Mouse (Mus musculus) heart, embryonic 15.5 days (tissue): ENCODE data around the gene Gm21983. TPM values are rescaled to one million over a fixed set of nuclear protein-coding genes. Genes with fewer than 3 reads are reported as not detected.
A peak's percentile ranks its signal among the peaks of the same experiment; 100 is the strongest.

Source experiments
- ATAC-seq: fragments of 200-750 bp; cut with Nextera tagmentation; replicated peaks from 2 replicates; pipeline ENCODE4 v1.8.0; 2017; ENCODE audit warnings: low read depth, moderate TSS enrichment; ENCODE audit not compliant: insufficient number of reproducible peaks, insufficient read depth, low FRiP score
- H3K27ac ChIP-seq: fragments of 300-500 bp; sonication (generic); 2 replicates; pipeline ENCODE4 v1.5.1; 2015; ENCODE audit warnings: mild to moderate bottlenecking, inconsistent platforms
- H3K27me3 ChIP-seq: fragments of 300-500 bp; sonication (generic); 2 replicates; pipeline ENCODE4 v1.6.1; 2015; ENCODE audit warnings: inconsistent platforms
- H3K36me3 ChIP-seq: fragments of 300-500 bp; sonication (generic); 2 replicates; pipeline ENCODE4 v1.6.1; 2015; ENCODE audit warnings: mild to moderate bottlenecking, inconsistent platforms
- H3K4me1 ChIP-seq: fragments of 300-500 bp; sonication (generic); replicated peaks from 2 replicates; pipeline ENCODE4 v1.6.1; 2015; ENCODE audit warnings: inconsistent platforms
- H3K4me2 ChIP-seq: fragments of 300-500 bp; sonication (generic); 2 replicates; pipeline ENCODE4 v1.6.1; 2015; ENCODE audit warnings: inconsistent platforms, mild to moderate bottlenecking, moderate library complexity
- H3K4me3 ChIP-seq: fragments of 300-500 bp; sonication (generic); 2 replicates; pipeline ENCODE4 v1.5.1; 2015; ENCODE audit warnings: mild to moderate bottlenecking, inconsistent platforms
- H3K9ac ChIP-seq: fragments of 300-500 bp; sonication (generic); 2 replicates; pipeline ENCODE4 v1.6.1; 2015; ENCODE audit warnings: mild to moderate bottlenecking, inconsistent platforms
- H3K9me3 ChIP-seq: fragments of 300-500 bp; sonication (generic); replicated peaks from 2 replicates; pipeline ENCODE4 v1.6.1; 2016; ENCODE audit warnings: inconsistent platforms
- WGBS: fragments of 180-500 bp; shearing (Covaris S2); methylation state at CpG from one replicate; pipeline ENCODE4 v1.1.7; 2015; ENCODE audit warnings: mixed read lengths; 5-methylcytosine and 5-hydroxymethylcytosine counted together
- polyA plus RNA-seq: library from polyadenylated mRNA; unstranded; fragments of >200 nt; fragmentation: Nextera tagmentation; extraction: Ambion mirVana; gene quantifications from 2 replicates; pipeline ENCODE4 v1.2.1, GENCODE M21; 2015

The Gm21983 gene
- polyA plus RNA-seq, 1 experiment from 2014 or later, result not detected

GRCm38 (mm10) chr7:27166614-27167474, 14.0 kb downstream of the Gm21983 start, which contains the start of gene Egln2:
Gene Egln2, minus strand, starts transcription at chr7:27166802.
- peak within 1 kb of the TSS; percentile 74 for H3K9ac ChIP-seq
- H3K4me2 ChIP-seq, result peak within 1 kb of the TSS; percentile 82
- H3K4me3 ChIP-seq, result peak within 1 kb of the TSS; percentile 66
- H3K27me3 ChIP-seq, result no peaks in the 10 kb centered on the region
- peaks cover 22% of the 10 kb centered on the region for H3K36me3 ChIP-seq
- H3K27ac ChIP-seq, result peak within 1 kb of the TSS; percentile 98
- peak; percentile 86 for ATAC-seq
- H3K9me3 ChIP-seq, result no peaks in the 10 kb centered on the region
- H3K4me1 ChIP-seq, result peaks cover 47% of the 10 kb centered on the region
- WGBS, result 1% methylated on average over 61 of the region's 61 CpGs

- Histone ChIP-seq H3K4me2 (peak overlapping the region; percentile 82), H3K27me3 (no peaks in the 10 kb centered on the region), H3K9me3 (no peaks in the 10 kb centered on the region), H3K27ac (peak overlapping the region; percentile 98), H3K4me1 (peaks cover 54% of the 10 kb centered on the region), H3K9ac (peak overlapping the region; percentile 74), H3K4me3 (peak overlapping the region; percentile 66), H3K36me3 (peaks cover 18% of the 10 kb centered on the region)
- under 1% methylated on average over 41 of the region's 43 CpGs for WGBS
- ATAC-seq, result peak; percentile 84
Measured at GRCm38 (mm10) chr7:27166229-27166613, 14.7 kb downstream of the Gm21983 start.

- Histone ChIP-seq H3K4me1 (peaks cover 59% of the 10 kb centered on the region), H3K9me3 (no peaks in the 10 kb centered on the region), H3K9ac (peak overlapping the region; percentile 74), H3K36me3 (peaks cover 12% of the 10 kb centered on the region), H3K27me3 (no peaks in the 10 kb centered on the region), H3K4me2 (peak overlapping the region; percentile 82), H3K27ac (peak overlapping the region; percentile 98), H3K4me3 (peak overlapping the region; percentile 66)
- 3% methylated on average over 8 of the region's 8 CpGs for WGBS
- no peak for ATAC-seq
Measured at GRCm38 (mm10) chr7:27165696-27166095, 15.2 kb downstream of the Gm21983 start.

GRCm38 (mm10) chr7:27165007-27165655, 15.8 kb downstream of the Gm21983 start:
- Histone ChIP-seq H3K4me3 (peak overlapping the region; percentile 66), H3K9me3 (no peaks in the 10 kb centered on the region), H3K36me3 (peaks cover 11% of the 10 kb centered on the region), H3K9ac (peak overlapping the region; percentile 74), H3K27me3 (no peaks in the 10 kb centered on the region), H3K4me1 (peaks cover 64% of the 10 kb centered on the region), H3K27ac (peak overlapping the region; percentile 98), H3K4me2 (peak overlapping the region; percentile 82)
- WGBS, result 68% methylated on average over 23 of the region's 23 CpGs
- no peak for ATAC-seq

GRCm38 (mm10) chr7:27164112-27164947, 16.6 kb downstream of the Gm21983 start:
- no peaks in the 10 kb centered on the region for H3K27me3 ChIP-seq
- H3K4me2 ChIP-seq, result peak overlapping the region; percentile 82
- ATAC-seq, result no peak
- H3K9me3 ChIP-seq, result no peaks in the 10 kb centered on the region
- peak overlapping the region; percentile 66 for H3K4me3 ChIP-seq
- peaks cover 66% of the 10 kb centered on the region for H3K4me1 ChIP-seq
- peaks cover 16% of the 10 kb centered on the region for H3K36me3 ChIP-seq
- H3K27ac ChIP-seq, result no peak overlapping the region
- 81% methylated on average over 33 of the region's 33 CpGs for WGBS
- H3K9ac ChIP-seq, result peak overlapping the region; percentile 74; the same call in 1 of the 2 replicates

GRCm38 (mm10) chr7:27163450-27163805, 17.5 kb downstream of the Gm21983 start:
- Histone ChIP-seq H3K9ac (0 out of 2 replicates have a peak overlapping the region, but pooled peaks have one; percentile 10), H3K4me2 (peak overlapping the region; percentile 82), H3K9me3 (no peaks in the 10 kb centered on the region), H3K27ac (no peak overlapping the region), H3K4me3 (peak overlapping the region; percentile 66; the same call in 1 of the 2 replicates), H3K27me3 (no peaks in the 10 kb centered on the region), H3K4me1 (peaks cover 66% of the 10 kb centered on the region), H3K36me3 (peaks cover 25% of the 10 kb centered on the region)
- no peak for ATAC-seq
- 47% methylated on average over 5 of the region's 5 CpGs for WGBS

- no peak overlapping the region for H3K4me3 ChIP-seq
- no peak overlapping the region for H3K27ac ChIP-seq
- H3K9ac ChIP-seq, result 0 out of 2 replicates have a peak overlapping the region, but pooled peaks have one; percentile 10
- 71% methylated on average over 5 of the region's 5 CpGs for WGBS
- H3K27me3 ChIP-seq, result no peaks in the 10 kb centered on the region
- peaks cover 66% of the 10 kb centered on the region for H3K4me1 ChIP-seq
- ATAC-seq, result no peak
- no peaks in the 10 kb centered on the region for H3K9me3 ChIP-seq
- peak overlapping the region; percentile 82 for H3K4me2 ChIP-seq
- H3K36me3 ChIP-seq, result peaks cover 30% of the 10 kb centered on the region
Measured at GRCm38 (mm10) chr7:27162780-27163449, 18.0 kb downstream of the Gm21983 start.

GRCm38 (mm10) chr7:27161744-27162143, 19.1 kb downstream of the Gm21983 start:
- no peak overlapping the region for H3K27ac ChIP-seq
- peaks cover 58% of the 10 kb centered on the region for H3K4me1 ChIP-seq
- H3K27me3 ChIP-seq, result no peaks in the 10 kb centered on the region
- H3K9ac ChIP-seq, result no peak overlapping the region
- no peak overlapping the region for H3K4me3 ChIP-seq
- peaks cover 39% of the 10 kb centered on the region for H3K36me3 ChIP-seq
- H3K4me2 ChIP-seq, result no peak overlapping the region
- no peak for ATAC-seq
- 75% methylated on average over 4 of the region's 4 CpGs for WGBS
- H3K9me3 ChIP-seq, result no peaks in the 10 kb centered on the region

GRCm38 (mm10) chr7:27160921-27161320, 20.0 kb downstream of the Gm21983 start:
- Histone ChIP-seq H3K27me3 (no peaks in the 10 kb centered on the region), H3K27ac (no peak overlapping the region), H3K4me3 (no peak overlapping the region), H3K4me2 (no peak overlapping the region), H3K36me3 (peaks cover 39% of the 10 kb centered on the region), H3K9ac (no peak overlapping the region), H3K9me3 (no peaks in the 10 kb centered on the region), H3K4me1 (peaks cover 58% of the 10 kb centered on the region)
- WGBS, result 82% methylated on average over 3 of the region's 3 CpGs
- ATAC-seq, result no peak

GRCm38 (mm10) chr7:27159882-27160281, 21.0 kb downstream of the Gm21983 start:
- WGBS, result 8% methylated on average over 8 of the region's 8 CpGs
- peaks cover 35% of the 10 kb centered on the region for H3K36me3 ChIP-seq
- H3K27me3 ChIP-seq, result no peaks in the 10 kb centered on the region
- peak; percentile 72 for ATAC-seq
- no peaks in the 10 kb centered on the region for H3K9me3 ChIP-seq
- no peak overlapping the region for H3K9ac ChIP-seq
- H3K4me2 ChIP-seq, result no peak overlapping the region
- H3K4me3 ChIP-seq, result no peak overlapping the region
- peaks cover 48% of the 10 kb centered on the region for H3K4me1 ChIP-seq
- H3K27ac ChIP-seq, result peak overlapping the region; percentile 28; the same call in 1 of the 2 replicates
